Mouse (Mus musculus): ENCODE results near the gene Gm49337. TPM values are rescaled to one million over a fixed set of nuclear protein-coding genes. Genes with fewer than 3 reads are reported as not detected.
"Not testable (repeated sequence)": the region's sequence is repeated elsewhere in the genome, so short reads cannot be mapped to it uniquely, and the experiment has no call there.

The Gm49337 gene
- total and polyA plus RNA-seq, 2 experiments from 2014 or later = not detected

DNA sequence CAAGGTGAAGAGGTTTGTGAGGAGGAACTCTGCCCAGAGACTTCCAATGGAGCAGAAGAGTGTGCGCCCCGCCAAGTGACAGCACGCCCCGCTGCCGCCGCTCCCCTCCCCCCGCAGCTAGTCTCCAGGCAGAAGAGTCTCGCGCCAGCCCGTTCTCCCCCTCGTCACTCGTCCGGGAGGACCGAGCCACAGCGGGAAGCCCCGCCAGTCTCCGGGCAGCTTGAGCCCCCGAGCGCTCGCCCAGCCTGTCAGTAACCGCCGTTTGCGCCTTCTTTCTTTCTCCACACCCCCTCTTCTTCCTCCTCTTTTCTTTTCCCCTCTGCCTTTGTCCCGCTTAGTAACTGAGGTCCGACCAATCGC is 47.6 kb downstream of the Gm49337 start:
- Histone ChIP-seq H3K9me3 (ENCODE audit: low read length) (no peaks in the 10 kb centered on the region), H3K4me3 (ENCODE audit: low read depth, low read length) (peak overlapping the region; percentile 84), H3K27ac (ENCODE audit: low read depth, low read length) (peak overlapping the region; percentile 99), H3K36me3 (ENCODE audit: insufficient read depth) (no peaks in the 10 kb centered on the region), H3K9ac (peak overlapping the region; percentile 88), H3K27me3 (ENCODE audit: insufficient read depth, low read length) (no peaks in the 10 kb centered on the region), H3K4me2 (ENCODE audit: low read depth) (peak overlapping the region; percentile 65), H3K4me1 (ENCODE audit: insufficient read depth) (no peaks in the 10 kb centered on the region)
- no peak for TF ChIP-seq CTCF (IDR thresholded peaks at IDR 0.05; ENCODE audit: low read depth)
- ATAC-seq (peak; percentile 66), DNase-seq (no peak)
- WGBS = 1% methylated on average over 25 of the region's 26 CpGs

DNA sequence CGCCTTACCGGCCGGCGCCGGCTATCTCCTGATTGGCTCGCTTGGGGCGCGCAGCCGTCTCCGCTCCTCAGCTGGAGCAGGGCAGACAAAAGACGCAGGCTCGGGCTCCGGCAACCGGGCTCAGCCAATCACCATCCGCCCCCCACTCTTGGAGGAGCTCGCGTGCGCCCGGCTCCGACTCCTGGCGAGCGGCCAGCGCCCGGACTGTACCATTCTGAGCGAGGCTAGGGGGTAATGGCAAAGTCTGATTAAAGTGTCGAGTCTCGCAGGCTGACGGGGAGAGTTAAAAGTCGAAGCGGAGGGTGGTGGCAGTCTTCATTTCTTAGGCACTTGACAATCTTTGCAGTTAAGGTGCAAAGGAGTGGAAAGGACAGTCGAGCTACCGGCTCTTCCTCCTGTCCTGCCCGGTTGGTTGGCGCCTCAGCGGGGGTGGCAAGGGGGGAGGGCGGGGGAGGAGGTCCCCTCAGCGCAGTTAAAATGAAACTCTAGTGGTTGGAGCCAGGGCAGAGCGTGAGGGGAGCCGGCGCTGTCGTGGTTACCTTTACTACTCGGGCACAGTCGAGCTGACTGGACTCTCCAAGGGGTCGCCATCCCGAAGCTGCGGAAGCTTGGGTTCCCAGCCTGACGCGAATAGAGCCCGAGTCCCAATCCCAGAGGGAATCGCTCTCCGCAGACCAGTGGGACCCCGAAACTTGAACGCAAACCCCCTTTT is 48.1 kb downstream of the Gm49337 start, which contains the start of gene Pik3r3:
Gene Pik3r3 (plus strand): TSS at position 479 of the 712 bp plus-strand sequence.
- Histone ChIP-seq H3K4me2 (ENCODE audit: low read depth) (peak within 1 kb of the TSS; percentile 65), H3K36me3 (ENCODE audit: insufficient read depth) (no peaks in the 10 kb centered on the region), H3K4me3 (ENCODE audit: low read depth, low read length) (peak within 1 kb of the TSS; percentile 84), H3K27ac (ENCODE audit: low read depth, low read length) (peak within 1 kb of the TSS; percentile 99), H3K4me1 (ENCODE audit: insufficient read depth) (no peaks in the 10 kb centered on the region), H3K9ac (peak within 1 kb of the TSS; percentile 88), H3K27me3 (ENCODE audit: insufficient read depth, low read length) (no peaks in the 10 kb centered on the region), H3K9me3 (ENCODE audit: low read length) (no peaks in the 10 kb centered on the region)
- 2% methylated on average over 52 of the region's 53 CpGs for WGBS
- no peak for TF ChIP-seq CTCF (IDR thresholded peaks at IDR 0.05; ENCODE audit: low read depth)
- peak; percentile 99 for DNase-seq
- peak; percentile 99 for ATAC-seq

DNA sequence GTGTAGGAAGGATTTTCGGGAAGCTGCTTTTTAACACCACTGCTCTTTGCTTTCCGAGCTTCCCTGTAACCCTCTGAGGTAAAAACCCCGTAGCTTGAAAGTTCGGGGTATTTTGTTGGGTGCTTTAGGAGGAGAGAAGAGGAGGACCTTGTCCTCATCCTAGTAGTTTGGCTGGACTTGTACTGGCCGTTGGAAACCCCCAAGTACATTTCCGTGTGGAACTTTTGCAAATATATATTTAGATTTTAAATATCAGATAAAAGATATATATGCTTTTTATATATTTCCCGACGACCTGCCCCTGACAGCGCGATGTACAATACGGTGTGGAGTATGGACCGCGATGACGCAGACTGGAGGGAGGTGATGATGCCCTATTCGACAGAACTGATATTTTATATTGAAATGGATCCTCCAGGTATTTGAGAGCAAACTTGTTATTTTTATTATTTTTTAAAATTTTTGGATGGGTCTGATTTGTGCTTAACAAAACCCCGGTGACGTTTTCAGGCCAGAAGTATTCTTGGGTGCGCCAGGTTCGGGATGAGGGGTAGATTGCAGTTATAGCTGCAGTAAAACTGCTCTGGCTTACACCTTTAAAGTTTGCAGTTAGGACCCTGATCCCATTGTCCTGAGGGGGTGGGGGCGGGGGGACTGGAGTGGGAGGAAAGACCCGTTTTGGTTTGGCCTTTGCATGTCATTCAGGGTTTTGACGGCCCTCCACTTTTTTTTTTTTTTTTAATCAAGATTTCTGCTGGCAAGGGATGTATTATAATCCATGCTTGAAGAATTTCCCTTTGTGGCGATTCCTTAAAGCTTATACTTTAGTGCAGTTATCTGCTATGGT is 49.0 kb downstream of the Gm49337 start:
- Histone ChIP-seq H3K4me1 (ENCODE audit: insufficient read depth) (no peaks in the 10 kb centered on the region), H3K9ac (peak overlapping the region; percentile 88), H3K27me3 (ENCODE audit: insufficient read depth, low read length) (no peaks in the 10 kb centered on the region), H3K4me2 (ENCODE audit: low read depth) (peak overlapping the region; percentile 53), H3K36me3 (ENCODE audit: insufficient read depth) (no peaks in the 10 kb centered on the region), H3K9me3 (ENCODE audit: low read length) (no peaks in the 10 kb centered on the region), H3K27ac (ENCODE audit: low read depth, low read length) (peak overlapping the region; percentile 99), H3K4me3 (ENCODE audit: low read depth, low read length) (peak overlapping the region; percentile 84)
- WGBS = 1% methylated on average over 23 of the region's 23 CpGs
- ATAC-seq (no peak), DNase-seq (peak; percentile 46)
- no peak for TF ChIP-seq CTCF (IDR thresholded peaks at IDR 0.05; ENCODE audit: low read depth)

DNA sequence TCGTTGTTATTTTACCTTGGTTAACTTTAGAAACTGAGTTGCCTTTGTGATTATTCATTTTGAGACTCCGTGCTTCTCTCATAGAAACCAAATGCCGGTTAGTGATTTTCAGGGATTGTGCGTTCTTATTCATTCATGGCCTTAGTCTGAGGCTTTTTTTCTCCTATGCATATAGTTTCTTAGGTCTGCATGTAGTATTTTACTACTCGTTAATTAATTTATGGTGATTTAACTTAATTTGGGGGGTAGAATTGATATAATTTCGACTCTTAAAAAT is 49.6 kb downstream of the Gm49337 start:
- Histone ChIP-seq H3K27me3 (ENCODE audit: insufficient read depth, low read length) (no peaks in the 10 kb centered on the region), H3K27ac (ENCODE audit: low read depth, low read length) (peak overlapping the region; percentile 99), H3K36me3 (ENCODE audit: insufficient read depth) (no peaks in the 10 kb centered on the region), H3K4me1 (ENCODE audit: insufficient read depth) (no peaks in the 10 kb centered on the region), H3K4me2 (ENCODE audit: low read depth) (peak overlapping the region; percentile 53), H3K9me3 (ENCODE audit: low read length) (no peaks in the 10 kb centered on the region), H3K4me3 (ENCODE audit: low read depth, low read length) (peak overlapping the region; percentile 84), H3K9ac (peak overlapping the region; percentile 88)
- WGBS = under 1% methylated on average over 6 of the region's 6 CpGs
- ATAC-seq (no peak), DNase-seq (peak; percentile 30)
- no peak for TF ChIP-seq CTCF (IDR thresholded peaks at IDR 0.05; ENCODE audit: low read depth)

DNA sequence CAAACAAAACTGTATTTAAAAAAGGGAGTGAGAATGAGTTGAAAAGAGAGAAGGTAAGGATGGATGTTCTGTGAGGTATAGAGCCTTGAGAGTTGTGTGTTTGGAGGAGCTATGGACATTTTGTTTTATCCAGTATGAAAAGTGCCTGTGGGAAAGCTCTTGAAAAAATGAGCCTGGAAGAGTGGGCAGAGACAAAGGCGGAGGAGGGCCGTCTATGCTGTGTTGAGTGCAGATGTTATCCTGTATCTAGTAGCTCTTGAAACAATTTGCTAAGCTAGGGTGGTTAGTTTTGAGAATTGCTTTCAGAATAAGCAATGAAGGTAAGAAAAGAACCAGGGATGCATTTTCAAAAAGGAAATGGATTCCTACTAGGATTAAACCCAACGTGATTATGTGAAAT is 70.2 kb downstream of the Gm49337 start:
- no peak for TF ChIP-seq CTCF (IDR thresholded peaks at IDR 0.05; ENCODE audit: low read depth)
- no peak overlapping the region for H3K4me2 ChIP-seq (ENCODE audit: low read depth)
- no peak overlapping the region for H3K4me3 ChIP-seq (ENCODE audit: low read depth, low read length)
- H3K9me3 ChIP-seq (ENCODE audit: low read length) = no peaks in the 10 kb centered on the region
- ATAC-seq (no peak), DNase-seq (no peak)
- no peaks in the 10 kb centered on the region for H3K4me1 ChIP-seq (ENCODE audit: insufficient read depth)
- no peaks in the 10 kb centered on the region; the same call in 1 of the 2 replicates for H3K36me3 ChIP-seq (ENCODE audit: insufficient read depth)
- WGBS = 83% methylated on average over 3 of the region's 3 CpGs
- no peak overlapping the region for H3K9ac ChIP-seq
- H3K27me3 ChIP-seq (ENCODE audit: insufficient read depth, low read length) = no peaks in the 10 kb centered on the region
- H3K27ac ChIP-seq (ENCODE audit: low read depth, low read length) = no peak overlapping the region

DNA sequence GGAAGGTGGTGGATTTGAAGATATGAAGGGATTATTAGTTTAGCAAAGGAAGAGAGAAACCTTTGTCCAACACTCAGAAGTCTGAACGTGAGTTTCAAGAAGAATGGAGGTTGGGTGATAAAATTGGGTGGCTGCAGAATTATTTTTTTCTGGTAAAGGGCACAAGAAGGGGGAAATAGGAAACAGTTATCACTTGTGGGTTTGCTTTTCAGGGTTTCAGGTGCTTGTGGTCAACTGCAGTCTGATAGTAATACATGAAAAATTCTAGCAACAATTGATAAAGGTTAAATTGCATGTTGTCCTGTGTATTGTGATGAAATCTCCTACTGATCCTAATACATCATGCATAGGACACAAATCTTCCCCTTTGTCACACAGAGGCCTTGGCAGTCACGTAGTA is 71.1 kb downstream of the Gm49337 start:
- no peak for TF ChIP-seq CTCF (IDR thresholded peaks at IDR 0.05; ENCODE audit: low read depth)
- Histone ChIP-seq H3K9ac (no peak overlapping the region), H3K4me1 (ENCODE audit: insufficient read depth) (no peaks in the 10 kb centered on the region), H3K36me3 (ENCODE audit: insufficient read depth) (no peaks in the 10 kb centered on the region; the same call in 1 of the 2 replicates), H3K4me3 (ENCODE audit: low read depth, low read length) (no peak overlapping the region), H3K9me3 (ENCODE audit: low read length) (no peaks in the 10 kb centered on the region), H3K27me3 (ENCODE audit: insufficient read depth, low read length) (no peaks in the 10 kb centered on the region), H3K4me2 (ENCODE audit: low read depth) (no peak overlapping the region), H3K27ac (ENCODE audit: low read depth, low read length) (no peak overlapping the region)
- no peak for DNase-seq
- WGBS = 81% methylated on average over 2 of the region's 2 CpGs
- ATAC-seq = no peak

DNA sequence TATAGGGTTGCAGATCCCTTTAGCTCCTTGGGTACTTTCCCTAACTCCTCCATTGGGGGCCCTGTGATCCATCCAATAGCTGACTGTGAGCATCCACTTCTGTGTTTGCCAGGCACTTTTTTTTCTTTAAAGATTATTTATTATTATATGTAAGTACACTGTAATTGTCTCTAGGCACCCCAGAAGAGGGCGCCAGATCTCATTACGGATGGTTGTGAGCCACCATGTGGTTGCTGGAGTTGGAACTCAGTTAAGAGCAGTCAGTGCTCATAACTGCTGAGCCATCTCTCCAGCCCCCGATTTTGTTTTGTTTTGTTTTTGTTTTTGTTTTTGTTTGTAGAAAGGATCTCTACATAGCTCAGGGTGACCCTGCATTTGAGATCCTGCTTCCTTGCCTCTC is 72.7 kb downstream of the Gm49337 start:
- H3K9me3 ChIP-seq (ENCODE audit: low read length); ATAC-seq; H3K4me2 ChIP-seq (ENCODE audit: low read depth); DNase-seq; H3K4me3 ChIP-seq (ENCODE audit: low read depth, low read length); H3K9ac ChIP-seq; H3K27ac ChIP-seq (ENCODE audit: low read depth, low read length); H3K27me3 ChIP-seq (ENCODE audit: insufficient read depth, low read length); H3K4me1 ChIP-seq (ENCODE audit: insufficient read depth); H3K36me3 ChIP-seq (ENCODE audit: insufficient read depth): not testable (repeated sequence)
- WGBS = 50% methylated on average over 3 of the region's 3 CpGs
- TF ChIP-seq CTCF (IDR thresholded peaks at IDR 0.05; ENCODE audit: low read depth) = peak; percentile 56

Data from forebrain, postnatal 0 days (tissue).